Mouse (Mus musculus): ENCODE results near the gene Camk1. TPM values are rescaled to one million over a fixed set of nuclear protein-coding genes. Genes with fewer than 3 reads are reported as not detected.

The Camk1 gene
- total RNA-seq (2014; rRNA removed) (16.1 and 18.8 TPM in 2 replicates), polyA plus RNA-seq (2012; rRNA removed) (12.1 and 15.6 TPM in 2 replicates)

GRCm38 (mm10) chr6:113343177-113344092, at the start of gene Camk1:
Gene Camk1, minus strand, starts transcription at chr6:113343984.
- H3K27ac ChIP-seq (replicated peaks; ENCODE audit: insufficient read depth, low read depth, low read length), result peak within 1 kb of the TSS; percentile 68
- no peaks in the 10 kb centered on the region for H3K79me2 ChIP-seq (ENCODE audit: control insufficient read depth, insufficient read depth, low read length)
- H3K36me3 ChIP-seq (ENCODE audit: control insufficient read depth, insufficient read depth, low read length), result no peaks in the 10 kb centered on the region
- peaks cover 5% of the 10 kb centered on the region for H3K4me1 ChIP-seq (ENCODE audit: control insufficient read depth, insufficient read depth, low read length)
- H3K9ac ChIP-seq (ENCODE audit: low read depth, low read length), result peak within 1 kb of the TSS; percentile 77
- WGBS, result 13% methylated on average over 32 of the region's 32 CpGs
- no peak for TF ChIP-seq CTCF (IDR thresholded peaks at IDR 0.05; ENCODE audit: low read depth, low read length)
- peak; percentile 74 for TF ChIP-seq POLR2A (IDR thresholded peaks at IDR 0.05; ENCODE audit: extremely low read depth, insufficient read depth, low read length)
- DNase-seq (ENCODE audit: extremely low read depth, low read depth, low spot score), result peak; percentile 56
- peak within 1 kb of the TSS; percentile 86 for H3K4me3 ChIP-seq (ENCODE audit: insufficient read depth, low read depth, low read length)
- no peaks in the 10 kb centered on the region for H3K27me3 ChIP-seq (ENCODE audit: control insufficient read depth, insufficient read depth, low read length)

GRCm38 (mm10) chr6:113392387-113393071, 48.7 kb upstream of the Camk1 start:
- Histone ChIP-seq H3K27me3 (ENCODE audit: control insufficient read depth, insufficient read depth, low read length) (no peaks in the 10 kb centered on the region), H3K4me1 (ENCODE audit: control insufficient read depth, insufficient read depth, low read length) (peaks cover 17% of the 10 kb centered on the region), H3K27ac (replicated peaks; ENCODE audit: insufficient read depth, low read depth, low read length) (no peak overlapping the region), H3K4me3 (ENCODE audit: insufficient read depth, low read depth, low read length) (peak overlapping the region; percentile 40; the same call in 1 of the 2 replicates), H3K79me2 (ENCODE audit: control insufficient read depth, insufficient read depth, low read length) (no peaks in the 10 kb centered on the region), H3K9ac (ENCODE audit: low read depth, low read length) (peak overlapping the region; percentile 66), H3K36me3 (ENCODE audit: control insufficient read depth, insufficient read depth, low read length) (peaks cover 17% of the 10 kb centered on the region)
- DNase-seq (ENCODE audit: extremely low read depth, low read depth, low spot score), result no peak
- 10% methylated on average over 51 of the region's 51 CpGs for WGBS
- no peak for TF ChIP-seq CTCF (IDR thresholded peaks at IDR 0.05; ENCODE audit: low read depth, low read length)
- TF ChIP-seq POLR2A (IDR thresholded peaks at IDR 0.05; ENCODE audit: extremely low read depth, insufficient read depth, low read length), result no peak

GRCm38 (mm10) chr6:113392015-113392386, 48.2 kb upstream of the Camk1 start:
- H3K27me3 ChIP-seq (ENCODE audit: control insufficient read depth, insufficient read depth, low read length), result no peaks in the 10 kb centered on the region
- TF ChIP-seq POLR2A (IDR thresholded peaks at IDR 0.05; ENCODE audit: extremely low read depth, insufficient read depth, low read length) (no peak), CTCF (IDR thresholded peaks at IDR 0.05; ENCODE audit: low read depth, low read length) (no peak)
- 29% methylated on average over 10 of the region's 10 CpGs for WGBS
- H3K27ac ChIP-seq (replicated peaks; ENCODE audit: insufficient read depth, low read depth, low read length), result no peak overlapping the region
- peak overlapping the region; percentile 40; the same call in 1 of the 2 replicates for H3K4me3 ChIP-seq (ENCODE audit: insufficient read depth, low read depth, low read length)
- peaks cover 17% of the 10 kb centered on the region for H3K36me3 ChIP-seq (ENCODE audit: control insufficient read depth, insufficient read depth, low read length)
- no peaks in the 10 kb centered on the region for H3K79me2 ChIP-seq (ENCODE audit: control insufficient read depth, insufficient read depth, low read length)
- peak overlapping the region; percentile 66 for H3K9ac ChIP-seq (ENCODE audit: low read depth, low read length)
- no peak for DNase-seq (ENCODE audit: extremely low read depth, low read depth, low spot score)
- H3K4me1 ChIP-seq (ENCODE audit: control insufficient read depth, insufficient read depth, low read length), result peaks cover 17% of the 10 kb centered on the region

GRCm38 (mm10) chr6:113390715-113391114, 46.9 kb upstream of the Camk1 start:
- no peaks in the 10 kb centered on the region for H3K79me2 ChIP-seq (ENCODE audit: control insufficient read depth, insufficient read depth, low read length)
- peak; percentile 84 for DNase-seq (ENCODE audit: extremely low read depth, low read depth, low spot score)
- H3K4me1 ChIP-seq (ENCODE audit: control insufficient read depth, insufficient read depth, low read length), result peaks cover 17% of the 10 kb centered on the region
- H3K36me3 ChIP-seq (ENCODE audit: control insufficient read depth, insufficient read depth, low read length), result peaks cover 24% of the 10 kb centered on the region
- H3K27ac ChIP-seq (replicated peaks; ENCODE audit: insufficient read depth, low read depth, low read length), result no peak overlapping the region
- TF ChIP-seq POLR2A (IDR thresholded peaks at IDR 0.05; ENCODE audit: extremely low read depth, insufficient read depth, low read length), result no peak
- TF ChIP-seq CTCF (IDR thresholded peaks at IDR 0.05; ENCODE audit: low read depth, low read length), result no peak
- H3K27me3 ChIP-seq (ENCODE audit: control insufficient read depth, insufficient read depth, low read length), result no peaks in the 10 kb centered on the region
- no peak overlapping the region for H3K9ac ChIP-seq (ENCODE audit: low read depth, low read length)
- no peak overlapping the region for H3K4me3 ChIP-seq (ENCODE audit: insufficient read depth, low read depth, low read length)
- WGBS, result 23% methylated on average over 3 of the region's 3 CpGs

- Histone ChIP-seq H3K27me3 (ENCODE audit: control insufficient read depth, insufficient read depth, low read length) (no peaks in the 10 kb centered on the region), H3K4me1 (ENCODE audit: control insufficient read depth, insufficient read depth, low read length) (peaks cover 17% of the 10 kb centered on the region), H3K27ac (replicated peaks; ENCODE audit: insufficient read depth, low read depth, low read length) (no peak within 1 kb of the TSS), H3K9ac (ENCODE audit: low read depth, low read length) (no peak within 1 kb of the TSS), H3K36me3 (ENCODE audit: control insufficient read depth, insufficient read depth, low read length) (peaks cover 34% of the 10 kb centered on the region), H3K4me3 (ENCODE audit: insufficient read depth, low read depth, low read length) (no peak within 1 kb of the TSS), H3K79me2 (ENCODE audit: control insufficient read depth, insufficient read depth, low read length) (no peaks in the 10 kb centered on the region)
- DNase-seq (ENCODE audit: extremely low read depth, low read depth, low spot score), result no peak
- TF ChIP-seq CTCF (IDR thresholded peaks at IDR 0.05; ENCODE audit: low read depth, low read length), result no peak
- 84% methylated on average over 8 of the region's 8 CpGs for WGBS
Observed at GRCm38 (mm10) chr6:113388960-113389359, 45.2 kb upstream of the Camk1 start, which contains the start of gene Ttll3. Gene Ttll3, plus strand, starts transcription at chr6:113389260.

Measured in liver, adult 2 months (tissue).